Mouse (Mus musculus): ENCODE results near the gene Shc4.

DNA sequence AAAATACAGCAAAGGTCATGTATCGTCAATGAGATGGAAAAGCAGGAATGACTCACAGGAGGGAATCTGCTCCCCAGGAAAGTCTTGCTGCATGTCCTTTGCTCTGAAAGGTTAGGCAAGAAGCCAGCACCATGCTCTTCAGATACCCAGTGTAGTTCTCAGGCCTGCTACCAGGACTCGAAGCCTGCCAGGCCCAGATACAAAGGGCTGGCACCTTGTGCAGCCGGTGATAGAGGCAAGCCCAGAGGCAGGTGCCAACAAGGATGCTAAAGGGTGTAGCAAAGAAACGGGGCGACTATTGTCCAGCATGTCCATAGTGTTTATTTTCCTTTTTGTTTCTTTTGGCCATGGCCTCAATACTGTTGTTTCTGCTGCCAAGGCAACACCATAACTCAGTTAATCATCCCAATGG, 17.4 kb downstream of the Shc4 start:
- TF ChIP-seq ZNF384 (IDR thresholded peaks at IDR 0.05; ENCODE audit: low read depth, low read length), result no peak
- no peak for TF ChIP-seq HCFC1 (IDR thresholded peaks at IDR 0.05; ENCODE audit: borderline replicate concordance, insufficient read depth, low read length)
- TF ChIP-seq MAFK (IDR thresholded peaks at IDR 0.05; ENCODE audit: insufficient read depth, low read depth, low read length), result no peak
- TF ChIP-seq CHD2 (IDR thresholded peaks at IDR 0.05; ENCODE audit: low read depth, low read length), result no peak
- no peak for TF ChIP-seq ZC3H11A (IDR thresholded peaks at IDR 0.05; ENCODE audit: borderline replicate concordance, low read depth, low read length)

All from ES-E14 (cell line).